ENCODE assay signal across 18 mouse cellular contexts in the genomic region with DNA sequence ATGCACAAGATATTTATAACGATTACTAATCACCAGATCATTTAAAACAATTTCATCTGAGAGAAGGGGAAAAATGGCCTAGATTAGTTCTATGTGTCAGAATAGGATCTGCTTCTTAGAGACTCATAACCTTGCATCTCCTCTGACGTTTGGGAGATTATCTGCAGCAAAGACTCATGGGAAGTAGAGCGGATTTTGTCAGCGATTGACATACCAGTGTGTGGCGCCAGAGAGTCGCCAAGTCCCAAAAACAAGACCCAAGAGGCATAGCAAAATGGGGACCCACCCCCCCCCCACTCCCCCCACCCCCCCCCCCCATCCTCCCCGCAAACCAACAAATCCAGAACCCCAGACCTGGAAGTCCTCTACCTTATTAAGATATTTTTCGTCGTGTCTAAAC. TPM values are rescaled to one million over a fixed set of nuclear protein-coding genes. Genes with fewer than 3 reads are reported as not detected.
A peak's percentile ranks its signal among the peaks of the same experiment; 100 is the strongest.
DNase-seq lines count a peak whose midpoint lies in the region; ATAC-seq and TF ChIP-seq lines count a peak whose summit lies in the region.
"Had no signal": no experiment of that assay in that cellular context is flagged by ENCODE, and none has a peak within 500 bp of the region (broad histone marks: within the 10 kb centered on the region; RNA-seq: fewer than 3 reads in every experiment).

No protein-coding gene starts in this region.

- peak overlapping the region; percentile 43 for H3K4me2 ChIP-seq in intestine, postnatal 0 days (replicated peaks; ENCODE audit: low read depth)
- H3K4me2 ChIP-seq: heart, embryonic 15.5 days; hindbrain, embryonic 15.5 days; midbrain, embryonic 11.5 days; neural tube, embryonic 12.5 days; stomach, embryonic 15.5 days had no signal

- H3K27me3 ChIP-seq in intestine, postnatal 0 days (replicated peaks; ENCODE audit: control insufficient read depth, insufficient read depth, low read length), result no peaks in the 10 kb centered on the region
- H3K27me3 ChIP-seq: heart, embryonic 15.5 days; hindbrain, embryonic 15.5 days; neural tube, embryonic 12.5 days; stomach, embryonic 15.5 days had no signal

- H3K4me1 ChIP-seq in intestine, postnatal 0 days (replicated peaks; ENCODE audit: control insufficient read depth, insufficient read depth, low read length), result no peaks in the 10 kb centered on the region
- H3K4me1 ChIP-seq: embryonic facial prominence, embryonic 10.5 days; heart, embryonic 15.5 days; hindbrain, embryonic 15.5 days; neural tube, embryonic 12.5 days; stomach, embryonic 15.5 days had no signal

- TF ChIP-seq CTCF in intestine, postnatal 0 days (IDR thresholded peaks at IDR 0.05; ENCODE audit: low read depth), result peak; percentile 47

- H3K4me3 ChIP-seq in intestine, postnatal 0 days (ENCODE audit: low read depth, low read length), result no peak overlapping the region
- H3K4me3 ChIP-seq: embryonic facial prominence, embryonic 10.5 days; gastrocnemius, adult 2 months; heart, embryonic 15.5 days; hindbrain, embryonic 15.5 days; neural tube, embryonic 12.5 days; stomach, embryonic 15.5 days had no signal

- H3K27ac ChIP-seq in intestine, postnatal 0 days (ENCODE audit: low read depth, low read length), result peak overlapping the region; percentile 69; the same call in 1 of the 2 replicates
- H3K27ac ChIP-seq: embryonic facial prominence, embryonic 10.5 days; gastrocnemius, adult 2 months; heart, embryonic 15.5 days; hindbrain, embryonic 15.5 days; liver, embryonic 14.5 days; neural tube, embryonic 12.5 days; stomach, embryonic 15.5 days had no signal

- 72% methylated on average over 9 of the region's 9 CpGs for WGBS in intestine, postnatal 0 days

- H3K9me3 ChIP-seq in intestine, postnatal 0 days (ENCODE audit: control insufficient read depth), result no peaks in the 10 kb centered on the region
- H3K9me3 ChIP-seq: embryonic facial prominence, embryonic 10.5 days; heart, embryonic 15.5 days; hindbrain, embryonic 15.5 days; neural tube, embryonic 12.5 days; stomach, embryonic 15.5 days had no signal

- no peak overlapping the region for H3K9ac ChIP-seq in intestine, postnatal 0 days (ENCODE audit: low read depth, low read length)
- H3K9ac ChIP-seq: heart, embryonic 15.5 days; hindbrain, embryonic 15.5 days; liver, embryonic 14.5 days; neural tube, embryonic 12.5 days; stomach, embryonic 15.5 days had no signal

- no peak for ATAC-seq in intestine, postnatal 0 days

- no peaks in the 10 kb centered on the region for H3K36me3 ChIP-seq in intestine, postnatal 0 days (ENCODE audit: control insufficient read depth, insufficient read depth)
- H3K36me3 ChIP-seq: embryonic facial prominence, embryonic 10.5 days; heart, embryonic 15.5 days; hindbrain, embryonic 15.5 days; neural tube, embryonic 12.5 days; stomach, embryonic 15.5 days had no signal

- DNase-seq in retina, postnatal 1 day, result peak; percentile 12
- no peak for DNase-seq in retina, embryonic 14.5 days (ENCODE audit: low spot score)
- DNase-seq in R1 (ENCODE audit: low read depth, low spot score), result peak; percentile 48
- peak; percentile 67 for DNase-seq in thymus, postnatal 4 days
- no peak for DNase-seq in kidney, postnatal 14 days
- no peak for DNase-seq in left cerebral cortex, adult 8-10 months (ENCODE audit: low spot score in 2 of 2)
- DNase-seq: adrenal gland, postnatal 36 days; cerebellum, adult 2 months; gastrocnemius, adult 2 months; right cerebral cortex, postnatal 14 days had no signal

RNA-seq across cellular contexts. Expression of gene Aig1, which starts 13.7 kb away (rescaled TPM):
- 88.3 and 92.9 TPM in 2 replicates for polyA plus RNA-seq in intestine, postnatal 0 days (2015; fragmentation: Nextera tagmentation; extraction: Ambion mirVana)
- 10 to 100 TPM; 63.3 to 70.3 (median 66.1) TPM for total RNA-seq in left cerebral cortex, adult 8-10 months (2022)

Comparison
In these comparisons a context has a peak if more than half of its experiments do, and no peak if none do; other contexts are left out.
1. DNase-seq: peak in retina, postnatal 1 day (single experiment), R1 (single experiment) and thymus, postnatal 4 days (single experiment); none in retina, embryonic 14.5 days (single experiment), kidney, postnatal 14 days (single experiment) and left cerebral cortex, adult 8-10 months (0 of 2).